Mouse (Mus musculus) embryonic facial prominence, embryonic 14.5 days (tissue): ENCODE measurements around the gene Flot2. TPM values are rescaled to one million over a fixed set of nuclear protein-coding genes. Genes with fewer than 3 reads are reported as not detected.
"Not testable (repeated sequence)": the region's sequence is repeated elsewhere in the genome, so short reads cannot be mapped to it uniquely, and the experiment has no call there.

ENCODE experiments used
- ATAC-seq: fragments of 200-750 bp; cut with Nextera tagmentation; 2 replicates; pipeline ENCODE4 v1.8.0; 2017; ENCODE audit warnings: low read depth, moderate number of reproducible peaks, moderate TSS enrichment
- DNase-seq: peaks from one replicate; pipeline ENCODE4 v3.0.0-alpha.2; 2015; ENCODE audit warnings: low spot score
- H3K27ac ChIP-seq: fragments of 300-500 bp; sonication (generic); replicated peaks from 2 replicates; pipeline ENCODE4 v1.5.1; 2014; ENCODE audit warnings: low read depth, mild to moderate bottlenecking, low read length, moderate library complexity
- H3K27me3 ChIP-seq: fragments of 300-500 bp; sonication (generic); replicated peaks from 2 replicates; pipeline ENCODE4 v1.6.1; 2014; ENCODE audit warnings: low read length; ENCODE audit not compliant: control insufficient read depth, insufficient read depth
- H3K36me3 ChIP-seq: fragments of 300-500 bp; sonication (generic); 2 replicates; pipeline ENCODE4 v1.6.1; 2014; ENCODE audit warnings: low read length, mixed read lengths; ENCODE audit not compliant: control insufficient read depth, insufficient read depth
- H3K4me1 ChIP-seq: fragments of 300-500 bp; sonication (generic); 2 replicates; pipeline ENCODE4 v1.6.1; 2014; ENCODE audit warnings: antibody characterized with exemption, low read length; ENCODE audit not compliant: control insufficient read depth, insufficient read depth
- H3K4me2 ChIP-seq: fragments of 300-500 bp; sonication (generic); 2 replicates; pipeline ENCODE4 v1.6.1; 2014; ENCODE audit warnings: low read depth, mild to moderate bottlenecking, low read length, moderate library complexity, mixed read lengths
- H3K4me3 ChIP-seq: fragments of 300-500 bp; sonication (generic); 2 replicates; pipeline ENCODE4 v1.5.1; 2014; ENCODE audit warnings: low read depth, mild to moderate bottlenecking, low read length
- H3K9ac ChIP-seq: fragments of 300-500 bp; sonication (generic); 2 replicates; pipeline ENCODE4 v1.6.1; 2014; ENCODE audit warnings: low read depth, mild to moderate bottlenecking, low read length, moderate library complexity, mixed read lengths
- H3K9me3 ChIP-seq: fragments of 300-500 bp; sonication (generic); 2 replicates; pipeline ENCODE4 v1.6.1; 2016; ENCODE audit warnings: low read length; ENCODE audit not compliant: control insufficient read depth
- WGBS: fragments of 180-500 bp; shearing (Covaris S2); extraction: QIAGEN DNeasy Blood & Tissue Kit; methylation state at CpG from one replicate; pipeline ENCODE4 v1.1.7; 2014; 5-methylcytosine and 5-hydroxymethylcytosine counted together
- polyA plus RNA-seq: library from polyadenylated mRNA; unstranded; fragments of >200 nt; fragmentation: Nextera tagmentation; extraction: Ambion mirVana; gene quantifications from 2 replicates; pipeline ENCODE4 v1.2.1, GENCODE M21; 2014

Flot2 gene
- polyA plus RNA-seq, 1 experiment from 2014 or later = 59.9 TPM

- 37% methylated on average over 6 of the region's 6 CpGs for WGBS
- Histone ChIP-seq H3K9ac (no peak overlapping the region), H3K4me3 (peak overlapping the region; percentile 79), H3K4me2 (peak overlapping the region; percentile 71), H3K36me3 (peaks cover 51% of the 10 kb centered on the region), H3K4me1 (peaks cover 6% of the 10 kb centered on the region; the same call in 1 of the 2 replicates), H3K27me3 (no peaks in the 10 kb centered on the region), H3K27ac (peak overlapping the region; percentile 90; the same call in 1 of the 2 replicates), H3K9me3 (no peaks in the 10 kb centered on the region)
- DNase-seq = no peak
- ATAC-seq = no peak
Measured at GRCm38 (mm10) chr11:78031389-78031788, 6.3 kb upstream of the Flot2 start.

- Histone ChIP-seq H3K4me2 (peak within 1 kb of the TSS; percentile 71), H3K9me3 (no peaks in the 10 kb centered on the region), H3K9ac (peak within 1 kb of the TSS; percentile 84), H3K4me3 (peak within 1 kb of the TSS; percentile 79), H3K36me3 (peaks cover 43% of the 10 kb centered on the region), H3K27me3 (no peaks in the 10 kb centered on the region), H3K4me1 (peaks cover 6% of the 10 kb centered on the region; the same call in 1 of the 2 replicates), H3K27ac (peak within 1 kb of the TSS; percentile 90)
- ATAC-seq (peak; percentile 95), DNase-seq (peak; percentile 96)
- WGBS = under 1% methylated on average over 54 of the region's 96 CpGs
Measured at GRCm38 (mm10) chr11:78031947-78032808, 5.6 kb upstream of the Flot2 start, which contains the start of gene Dhrs13. Gene Dhrs13 (plus strand): TSS chr11:78032280.

GRCm38 (mm10) chr11:78032809-78033195 is 4.9 kb upstream of the Flot2 start:
- peak overlapping the region; percentile 71 for H3K4me2 ChIP-seq
- 10% methylated on average over 5 of the region's 5 CpGs for WGBS
- DNase-seq = peak; percentile 23
- no peaks in the 10 kb centered on the region for H3K9me3 ChIP-seq
- peak overlapping the region; percentile 79 for H3K4me3 ChIP-seq
- H3K27ac ChIP-seq = peak overlapping the region; percentile 90; the same call in 1 of the 2 replicates
- H3K4me1 ChIP-seq = peaks cover 6% of the 10 kb centered on the region; the same call in 1 of the 2 replicates
- H3K27me3 ChIP-seq = no peaks in the 10 kb centered on the region
- peak overlapping the region; percentile 84 for H3K9ac ChIP-seq
- ATAC-seq = no peak
- H3K36me3 ChIP-seq = peaks cover 37% of the 10 kb centered on the region

- H3K36me3 ChIP-seq = peaks cover 24% of the 10 kb centered on the region
- H3K27me3 ChIP-seq = no peaks in the 10 kb centered on the region
- 93% methylated on average over 23 of the region's 23 CpGs for WGBS
- H3K9me3 ChIP-seq = no peaks in the 10 kb centered on the region
- peaks cover 6% of the 10 kb centered on the region; the same call in 1 of the 2 replicates for H3K4me1 ChIP-seq
- H3K9ac ChIP-seq = no peak overlapping the region
- DNase-seq = no peak
- H3K27ac ChIP-seq = no peak overlapping the region
- no peak overlapping the region for H3K4me2 ChIP-seq
- no peak for ATAC-seq
- H3K4me3 ChIP-seq = no peak overlapping the region
Measured at GRCm38 (mm10) chr11:78033931-78034617, 3.7 kb upstream of the Flot2 start.

GRCm38 (mm10) chr11:78036791-78037190 is 940 bp upstream of the Flot2 start:
- 0 out of 2 replicates have a peak overlapping the region, but pooled peaks have one; percentile 9 for H3K9ac ChIP-seq

GRCm38 (mm10) chr11:78040878-78041277 is 3.1 kb downstream of the Flot2 start:
- H3K27ac ChIP-seq = no peak overlapping the region
- peaks cover 12% of the 10 kb centered on the region for H3K36me3 ChIP-seq
- no peaks in the 10 kb centered on the region for H3K9me3 ChIP-seq
- H3K4me2 ChIP-seq = no peak overlapping the region
- H3K4me3 ChIP-seq = no peak overlapping the region
- H3K9ac ChIP-seq = no peak overlapping the region
- H3K27me3 ChIP-seq = no peaks in the 10 kb centered on the region
- DNase-seq (no peak), ATAC-seq (no peak)
- 55% methylated on average over 2 of the region's 2 CpGs for WGBS
- H3K4me1 ChIP-seq = no peaks in the 10 kb centered on the region

More at GRCm38 (mm10) chr11:78036791-78037190, 940 bp upstream of the Flot2 start:
- no peaks in the 10 kb centered on the region for H3K9me3 ChIP-seq
- DNase-seq (no peak), ATAC-seq (no peak)
- peaks cover 6% of the 10 kb centered on the region; the same call in 1 of the 2 replicates for H3K4me1 ChIP-seq
- no peak overlapping the region for H3K4me2 ChIP-seq
- H3K27me3 ChIP-seq = no peaks in the 10 kb centered on the region
- no peak overlapping the region for H3K4me3 ChIP-seq
- peaks cover 19% of the 10 kb centered on the region for H3K36me3 ChIP-seq
- WGBS = 85% methylated on average over 10 of the region's 10 CpGs
- H3K27ac ChIP-seq = no peak overlapping the region

GRCm38 (mm10) chr11:78042290-78042870 is 4.6 kb downstream of the Flot2 start:
- not testable (repeated sequence) for ATAC-seq, H3K4me2 ChIP-seq, H3K4me3 ChIP-seq, H3K27me3 ChIP-seq, DNase-seq, H3K9me3 ChIP-seq, H3K27ac ChIP-seq, H3K9ac ChIP-seq, H3K4me1 ChIP-seq
- H3K36me3 ChIP-seq = peaks cover 19% of the 10 kb centered on the region
- WGBS = 91% methylated on average over 4 of the region's 4 CpGs

GRCm38 (mm10) chr11:78044758-78045251 is 7.1 kb downstream of the Flot2 start:
- Histone ChIP-seq H3K4me3 (no peak overlapping the region), H3K36me3 (peaks cover 21% of the 10 kb centered on the region), H3K4me2 (no peak overlapping the region), H3K27me3 (no peaks in the 10 kb centered on the region), H3K9me3 (no peaks in the 10 kb centered on the region), H3K9ac (no peak overlapping the region), H3K27ac (no peak overlapping the region), H3K4me1 (no peaks in the 10 kb centered on the region)
- 62% methylated on average over 5 of the region's 5 CpGs for WGBS
- ATAC-seq (0 out of 2 replicates have a peak, but pooled peaks have one; percentile 47), DNase-seq (peak; percentile 43)
